Mouse (Mus musculus): ENCODE data around the gene Cd47.

Cd47 gene

GRCm38 (mm10) chr16:49876291-49877030, 76.1 kb downstream of the Cd47 start:
- no peak for DNase-seq

DNA sequence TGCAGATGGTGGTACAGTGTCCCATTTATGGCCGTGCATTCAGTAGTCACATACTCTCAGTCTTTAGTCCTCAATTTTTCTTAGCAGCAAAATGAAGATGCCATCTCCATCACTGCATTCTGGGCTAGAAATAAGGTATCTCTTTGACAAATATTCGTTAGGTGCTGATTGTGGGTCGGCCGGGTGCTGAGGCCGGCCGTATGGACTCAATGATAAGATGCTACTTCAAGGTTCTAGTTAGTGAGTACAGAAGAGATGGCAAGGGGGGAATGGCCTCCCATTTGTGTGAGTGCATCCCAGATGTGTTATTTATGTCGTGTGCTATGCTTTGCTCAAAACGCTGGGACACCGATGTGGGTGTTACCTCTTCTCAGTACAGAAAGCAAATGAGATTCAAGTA, 76.9 kb downstream of the Cd47 start:
- DNase-seq, result no peak

- no peak for DNase-seq
These were observed 77.7 kb downstream of the Cd47 start for GRCm38 (mm10) chr16:49878051-49878450.

GRCm38 (mm10) chr16:49886403-49887066, 86.2 kb downstream of the Cd47 start:
- no peak for DNase-seq

- DNase-seq, result no peak
These were observed 87.0 kb downstream of the Cd47 start for GRCm38 (mm10) chr16:49887290-49887689.

GRCm38 (mm10) chr16:49887811-49888564, 87.7 kb downstream of the Cd47 start:
- no peak for DNase-seq

DNA sequence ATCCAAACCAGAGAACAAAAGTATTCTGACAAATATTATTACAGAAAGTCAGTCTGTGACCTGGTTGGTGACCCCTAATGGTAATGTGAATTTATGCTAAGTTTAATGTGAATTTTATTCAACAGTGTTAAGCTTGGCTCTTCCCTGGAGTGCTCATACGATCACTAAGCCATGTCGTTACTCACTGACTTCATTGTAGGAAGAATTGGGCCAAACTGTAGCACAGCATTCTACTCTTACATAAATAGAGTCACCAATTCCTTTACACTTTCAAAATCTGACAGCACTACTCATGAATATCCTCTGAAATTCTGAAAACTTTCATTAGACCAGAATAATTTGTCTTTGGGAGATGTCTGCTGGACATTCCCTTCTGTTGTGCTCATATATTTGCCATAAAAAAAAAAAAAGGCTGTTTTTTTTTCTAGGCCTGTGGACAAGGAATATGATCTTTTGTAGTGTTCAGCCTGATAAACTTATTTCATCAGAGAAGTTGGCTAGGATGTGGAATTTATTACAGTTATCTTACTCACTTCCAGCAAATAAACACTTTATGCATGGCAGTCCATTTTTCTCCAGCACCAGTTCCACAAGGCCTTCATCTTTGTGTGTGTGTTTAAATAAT, 88.8 kb downstream of the Cd47 start:
- DNase-seq, result no peak

DNA sequence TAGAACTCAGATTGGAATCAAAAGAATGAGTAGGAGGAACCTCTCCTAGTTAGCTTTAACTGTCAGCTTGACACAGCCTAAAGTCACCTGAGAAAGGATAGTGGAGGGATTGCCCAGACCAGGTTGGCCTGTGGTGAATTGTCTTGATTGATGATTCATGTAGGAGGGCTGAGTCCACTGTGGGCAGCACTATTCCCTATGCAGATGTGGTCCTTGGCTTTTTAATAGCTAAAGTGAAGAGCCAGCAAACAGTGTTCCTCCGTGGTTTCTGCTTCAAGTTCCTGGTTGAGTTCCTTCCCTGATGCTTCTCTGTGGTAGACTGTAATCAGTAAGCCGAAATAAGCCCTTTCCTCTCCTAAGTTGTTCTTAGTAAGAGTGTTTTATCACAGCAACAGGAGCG, 91.9 kb downstream of the Cd47 start:
- DNase-seq, result no peak

DNA sequence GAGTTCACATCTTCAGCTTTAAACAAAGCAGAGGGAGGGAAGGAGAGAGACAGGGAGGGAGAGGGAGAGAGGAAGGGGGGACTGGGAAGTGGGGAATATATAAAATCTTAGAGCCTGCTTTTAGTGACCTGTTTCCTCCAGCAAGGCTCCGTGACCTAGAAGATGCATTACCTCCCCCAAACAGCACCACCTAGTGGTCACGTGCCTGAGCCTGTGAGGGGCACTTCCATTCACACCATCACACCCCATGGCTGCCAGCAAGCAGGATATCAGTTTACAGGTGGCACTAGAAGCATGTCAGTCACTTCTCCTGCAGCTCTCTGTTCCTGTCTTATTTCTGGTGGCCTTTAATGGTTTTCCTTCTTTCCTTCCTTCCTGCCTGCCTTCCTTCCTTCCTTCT, 92.6 kb downstream of the Cd47 start:
- DNase-seq, result no peak

- DNase-seq, result no peak
These were observed 94.3 kb downstream of the Cd47 start for GRCm38 (mm10) chr16:49894624-49895023.

DNA sequence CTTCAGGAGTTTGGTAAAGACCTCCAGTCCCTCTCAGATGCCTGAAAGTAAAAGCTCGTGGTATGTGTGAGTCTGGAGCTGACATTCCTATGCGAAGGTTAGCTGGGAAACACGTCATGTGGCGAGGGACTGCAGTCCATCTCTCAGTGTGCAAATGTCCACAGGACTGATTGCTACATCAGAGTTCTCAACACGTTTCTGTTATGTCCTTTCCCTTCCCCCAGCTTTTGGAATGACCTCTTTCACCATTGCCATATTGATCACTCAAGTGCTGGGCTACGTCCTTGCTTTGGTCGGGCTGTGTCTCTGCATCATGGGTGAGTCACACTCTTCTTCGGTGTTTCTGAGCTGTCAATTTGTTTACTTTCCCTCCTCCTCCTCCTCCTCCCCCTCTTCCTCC, 95.8 kb downstream of the Cd47 start:
- no peak for DNase-seq

GRCm38 (mm10) chr16:49901395-49901794, 101.1 kb downstream of the Cd47 start:
- no peak for DNase-seq

GRCm38 (mm10) chr16:49902083-49902482, 101.8 kb downstream of the Cd47 start:
- DNase-seq, result no peak

GRCm38 (mm10) chr16:49904248-49904930, 104.1 kb downstream of the Cd47 start:
- DNase-seq, result no peak

GRCm38 (mm10) chr16:49905041-49905440, 104.7 kb downstream of the Cd47 start:
- DNase-seq, result no peak

DNA sequence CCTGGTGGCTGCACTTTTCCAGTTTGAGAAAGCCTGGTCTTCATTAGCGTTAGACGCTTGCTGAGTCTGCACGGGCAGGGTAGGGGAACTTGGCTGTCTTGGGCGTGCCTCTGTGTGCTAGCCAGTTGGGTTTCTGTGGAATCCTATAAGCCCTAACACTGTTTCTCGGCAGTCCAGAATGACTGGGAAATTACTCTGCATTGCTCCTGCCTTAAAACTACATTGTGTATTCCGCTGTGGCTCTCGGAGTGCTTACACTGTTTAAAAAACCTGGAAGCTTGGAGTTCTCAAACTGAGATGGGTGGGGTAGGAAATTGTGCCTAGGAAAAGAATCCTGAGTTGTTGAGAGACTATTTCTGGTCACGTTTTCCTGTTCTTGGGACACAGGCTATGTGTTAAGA, 105.3 kb downstream of the Cd47 start:
- DNase-seq, result no peak

GRCm38 (mm10) chr16:49906066-49906465, 105.7 kb downstream of the Cd47 start:
- DNase-seq, result no peak

DNA sequence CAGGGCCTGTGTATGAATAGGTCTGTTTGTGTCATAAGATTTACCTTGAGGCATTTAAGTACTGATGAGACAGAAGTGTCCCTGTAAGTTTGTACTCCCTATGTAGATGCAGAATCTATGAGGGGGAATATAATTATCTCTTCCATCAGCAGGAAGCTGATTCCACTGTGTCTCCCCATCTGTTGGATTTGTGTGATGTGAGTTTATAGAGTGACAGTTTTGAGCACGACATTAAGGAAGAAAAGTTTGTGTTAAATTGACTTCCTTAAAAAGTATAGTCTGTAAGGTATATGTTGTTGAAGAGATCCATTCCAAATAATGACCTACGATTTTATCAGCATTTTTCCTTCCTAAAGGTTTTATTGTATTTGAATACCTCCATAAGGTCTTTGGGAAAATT, 106.6 kb downstream of the Cd47 start:
- DNase-seq, result no peak

DNA sequence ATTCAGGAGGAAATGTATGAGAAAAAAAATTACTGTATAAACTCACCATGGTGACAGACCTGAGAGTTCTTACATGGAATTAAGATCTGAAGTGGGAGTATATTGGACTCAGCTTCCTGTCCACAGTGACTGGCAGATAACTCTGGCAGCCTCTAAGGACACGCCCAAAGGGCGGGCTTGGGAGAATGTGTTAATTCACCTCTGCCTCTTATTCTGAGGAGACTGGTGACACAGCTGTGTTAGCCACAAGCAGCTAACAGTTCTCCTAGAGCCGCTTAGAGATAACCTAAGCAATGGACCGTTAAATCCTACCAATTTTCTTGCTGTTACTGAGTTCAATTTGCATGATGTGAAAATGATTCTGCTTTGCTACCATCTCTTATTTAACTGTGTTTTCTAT, 107.0 kb downstream of the Cd47 start:
- DNase-seq, result no peak

GRCm38 (mm10) chr16:49909536-49909935, 109.2 kb downstream of the Cd47 start:
- no peak for DNase-seq

- DNase-seq, result no peak
These were observed 113.8 kb downstream of the Cd47 start for GRCm38 (mm10) chr16:49914094-49914493.

GRCm38 (mm10) chr16:49915532-49916476, 115.5 kb downstream of the Cd47 start:
- DNase-seq, result no peak

Data from cerebellum, postnatal 36 days (tissue).